In genomic region chr12:42809864-42810263, GRCm38 (mm10) we compare ENCODE assay signal across 19 mouse cellular contexts.
A peak's percentile ranks its signal among the peaks of the same experiment; 100 is the strongest.
DNase-seq lines count a peak whose midpoint lies in the region; ATAC-seq lines count a peak whose summit lies in the region.
"Had no signal": no experiment of that assay in that cellular context is flagged by ENCODE, and none has a peak within 500 bp of the region (broad histone marks: within the 10 kb centered on the region; RNA-seq: fewer than 3 reads in every experiment).

No protein-coding gene starts in this region.

- H3K27me3 ChIP-seq in hindbrain, embryonic 13.5 days, result no peaks in the 10 kb centered on the region
- H3K27me3 ChIP-seq in hindbrain, embryonic 14.5 days (ENCODE audit: control insufficient read depth, insufficient read depth, low read length), result no peaks in the 10 kb centered on the region
- H3K27me3 ChIP-seq in kidney, embryonic 16.5 days (ENCODE audit: insufficient read depth, low read length), result no peaks in the 10 kb centered on the region
- H3K27me3 ChIP-seq: CH12.LX; forebrain, embryonic 13.5 days; heart, embryonic 12.5 days; hindbrain, embryonic 15.5 days; Patski had no signal

- H3K9ac ChIP-seq in hindbrain, embryonic 13.5 days, result no peak overlapping the region
- H3K9ac ChIP-seq in hindbrain, embryonic 14.5 days, result no peak overlapping the region
- no peak overlapping the region for H3K9ac ChIP-seq in kidney, embryonic 16.5 days (replicated peaks; ENCODE audit: low read length)
- H3K9ac ChIP-seq: forebrain, embryonic 13.5 days; forebrain, postnatal 0 days; heart, embryonic 12.5 days; hindbrain, embryonic 15.5 days had no signal

- H3K4me1 ChIP-seq in hindbrain, embryonic 13.5 days (replicated peaks), result no peaks in the 10 kb centered on the region
- no peaks in the 10 kb centered on the region for H3K4me1 ChIP-seq in hindbrain, embryonic 14.5 days (replicated peaks; ENCODE audit: control insufficient read depth, insufficient read depth, low read length)
- no peaks in the 10 kb centered on the region for H3K4me1 ChIP-seq in kidney, embryonic 16.5 days (ENCODE audit: insufficient read depth, low read length)
- H3K4me1 ChIP-seq: embryonic facial prominence, embryonic 10.5 days; forebrain, embryonic 13.5 days; heart, embryonic 12.5 days; hindbrain, embryonic 15.5 days had no signal

- H3K4me2 ChIP-seq in hindbrain, embryonic 13.5 days, result no peak overlapping the region
- H3K4me2 ChIP-seq in hindbrain, embryonic 14.5 days (replicated peaks), result no peak overlapping the region
- H3K4me2 ChIP-seq in kidney, embryonic 16.5 days (replicated peaks; ENCODE audit: low read depth, low read length), result no peak overlapping the region
- H3K4me2 ChIP-seq: forebrain, embryonic 13.5 days; heart, embryonic 12.5 days; hindbrain, embryonic 15.5 days had no signal

- no peaks in the 10 kb centered on the region for H3K9me3 ChIP-seq in hindbrain, embryonic 13.5 days
- H3K9me3 ChIP-seq in hindbrain, embryonic 14.5 days (ENCODE audit: control insufficient read depth, low read length), result no peaks in the 10 kb centered on the region
- no peaks in the 10 kb centered on the region for H3K9me3 ChIP-seq in kidney, embryonic 16.5 days (ENCODE audit: low read length)
- H3K9me3 ChIP-seq: embryonic facial prominence, embryonic 10.5 days; forebrain, embryonic 13.5 days; heart, embryonic 12.5 days; hindbrain, embryonic 15.5 days had no signal

- DNase-seq in hindbrain, embryonic 14.5 days (ENCODE audit: low spot score), result no peak
- no peak for DNase-seq in kidney, postnatal 4 days
- peak; percentile 34 for DNase-seq in retina, postnatal 1 day
- DNase-seq in retina, embryonic 14.5 days (ENCODE audit: low spot score), result no peak
- DNase-seq: adrenal gland, postnatal 14 days; cerebellum, adult 11-12 months; cerebellum, adult 9-10 months; forebrain, postnatal 0 days; gastrocnemius, adult 2 months; gastrocnemius, postnatal 25 days had no signal

- H3K27ac ChIP-seq in hindbrain, embryonic 13.5 days, result no peak overlapping the region
- H3K27ac ChIP-seq in hindbrain, embryonic 14.5 days, result no peak overlapping the region
- H3K27ac ChIP-seq in kidney, embryonic 16.5 days (ENCODE audit: low read length), result no peak overlapping the region
- H3K27ac ChIP-seq: embryonic facial prominence, embryonic 10.5 days; forebrain, embryonic 13.5 days; gastrocnemius, adult 2 months; hindbrain, embryonic 15.5 days had no signal

- H3K36me3 ChIP-seq in hindbrain, embryonic 13.5 days, result no peaks in the 10 kb centered on the region
- H3K36me3 ChIP-seq in hindbrain, embryonic 14.5 days (replicated peaks; ENCODE audit: control insufficient read depth, insufficient read depth), result no peaks in the 10 kb centered on the region
- no peaks in the 10 kb centered on the region for H3K36me3 ChIP-seq in kidney, embryonic 16.5 days (ENCODE audit: insufficient read depth, low read length)
- H3K36me3 ChIP-seq: embryonic facial prominence, embryonic 10.5 days; heart, embryonic 12.5 days; hindbrain, embryonic 15.5 days had no signal

- 0 out of 2 replicates have a peak, but pooled peaks have one; percentile 46 for ATAC-seq in hindbrain, embryonic 13.5 days (ENCODE audit: low FRiP score)
- no peak for ATAC-seq in hindbrain, embryonic 14.5 days (ENCODE audit: low FRiP score)
- peak; percentile 67; the same call in 1 of the 2 replicates for ATAC-seq in kidney, embryonic 16.5 days (ENCODE audit: low FRiP score, low TSS enrichment)
- ATAC-seq: activated CD4-positive, CD25-positive, alpha-beta regulatory T cell, adult 4 months; forebrain, embryonic 13.5 days; forebrain, postnatal 0 days; Patski had no signal

- no peak overlapping the region for H3K4me3 ChIP-seq in hindbrain, embryonic 13.5 days
- no peak overlapping the region for H3K4me3 ChIP-seq in hindbrain, embryonic 14.5 days (replicated peaks; ENCODE audit: low read length)
- H3K4me3 ChIP-seq in kidney, embryonic 16.5 days (ENCODE audit: low read length), result no peak overlapping the region
- H3K4me3 ChIP-seq: embryonic facial prominence, embryonic 10.5 days; forebrain, embryonic 13.5 days; gastrocnemius, adult 2 months; heart, embryonic 12.5 days; hindbrain, embryonic 15.5 days had no signal
